Mouse (Mus musculus) heart, embryonic 14.5 days (tissue): ENCODE measurements around the gene Rpl29. TPM values are rescaled to one million over a fixed set of nuclear protein-coding genes. Genes with fewer than 3 reads are reported as not detected.

Experiments
- ATAC-seq: fragments of 200-750 bp; cut with Nextera tagmentation; 2 replicates; pipeline ENCODE4 v1.8.0; 2017; ENCODE audit warnings: low read depth, moderate TSS enrichment; ENCODE audit not compliant: insufficient number of reproducible peaks, insufficient read depth, low FRiP score
- H3K27ac ChIP-seq, 2 experiments: fragments of 200-500 bp in 1 of 2; fragments of 300-500 bp in 1 of 2; sonication (generic) in 1 of 2; replicated peaks in 1 of 2; 2 replicates each; pipeline ENCODE4 v1.5.1; 2012 to 2014; ENCODE audit warnings: low read depth in 2 of 2, low read length in 2 of 2, control low read depth in 1 of 2, mild to moderate bottlenecking in 1 of 2, mixed read lengths in 1 of 2; ENCODE audit not compliant: control insufficient read depth in 1 of 2, insufficient read depth in 1 of 2
- H3K27me3 ChIP-seq: fragments of 300-500 bp; sonication (generic); 2 replicates; pipeline ENCODE4 v1.6.1; 2014; ENCODE audit warnings: mild to moderate bottlenecking, low read length, control low read depth; ENCODE audit not compliant: control insufficient read depth, insufficient read depth
- H3K36me3 ChIP-seq: fragments of 300-500 bp; sonication (generic); 2 replicates; pipeline ENCODE4 v1.6.1; 2014; ENCODE audit warnings: mild to moderate bottlenecking, control low read depth, low read length, mixed read lengths; ENCODE audit not compliant: control insufficient read depth, insufficient read depth
- H3K4me1 ChIP-seq, 2 experiments: fragments of 200-500 bp in 1 of 2; fragments of 300-500 bp in 1 of 2; sonication (generic) in 1 of 2; 2 replicates each; pipeline ENCODE4 v1.6.1; 2012 to 2014; ENCODE audit warnings: low read length in 2 of 2, control low read depth in 1 of 2, mixed read lengths in 1 of 2; ENCODE audit not compliant: control insufficient read depth in 2 of 2, insufficient read depth in 2 of 2
- H3K4me2 ChIP-seq: fragments of 300-500 bp; sonication (generic); 2 replicates; pipeline ENCODE4 v1.6.1; 2014; ENCODE audit warnings: mild to moderate bottlenecking, low read length
- H3K4me3 ChIP-seq, 2 experiments: fragments of 200-500 bp in 1 of 2; fragments of 300-500 bp in 1 of 2; sonication (generic) in 1 of 2; 2 replicates each; pipeline ENCODE4 v1.5.1; 2012 to 2014; ENCODE audit warnings: low read length in 2 of 2, mild to moderate bottlenecking in 2 of 2, control low read depth in 1 of 2, low read depth in 1 of 2, moderate library complexity in 1 of 2; ENCODE audit not compliant: control insufficient read depth in 1 of 2, insufficient read depth in 1 of 2
- H3K9ac ChIP-seq: fragments of 300-500 bp; sonication (generic); 2 replicates; pipeline ENCODE4 v1.6.1; 2014; ENCODE audit warnings: mild to moderate bottlenecking, low read length
- H3K9me3 ChIP-seq: fragments of 300-500 bp; sonication (generic); 2 replicates; pipeline ENCODE4 v1.6.1; 2016; ENCODE audit warnings: low read length, control low read depth; ENCODE audit not compliant: control insufficient read depth
- WGBS: fragments of 180-500 bp; shearing (Covaris S2); extraction: QIAGEN DNeasy Blood & Tissue Kit; methylation state at CpG from one replicate; pipeline ENCODE4 v1.1.7; 2014; 5-methylcytosine and 5-hydroxymethylcytosine counted together
- polyA plus RNA-seq: library from polyadenylated mRNA; unstranded; fragments of >200 nt; fragmentation: Nextera tagmentation; extraction: Ambion mirVana; gene quantifications from 2 replicates; pipeline ENCODE4 v1.2.1, GENCODE M21; 2014

Gene Rpl29
- polyA plus RNA-seq, 1 experiment from 2014 or later: 781 TPM

DNA sequence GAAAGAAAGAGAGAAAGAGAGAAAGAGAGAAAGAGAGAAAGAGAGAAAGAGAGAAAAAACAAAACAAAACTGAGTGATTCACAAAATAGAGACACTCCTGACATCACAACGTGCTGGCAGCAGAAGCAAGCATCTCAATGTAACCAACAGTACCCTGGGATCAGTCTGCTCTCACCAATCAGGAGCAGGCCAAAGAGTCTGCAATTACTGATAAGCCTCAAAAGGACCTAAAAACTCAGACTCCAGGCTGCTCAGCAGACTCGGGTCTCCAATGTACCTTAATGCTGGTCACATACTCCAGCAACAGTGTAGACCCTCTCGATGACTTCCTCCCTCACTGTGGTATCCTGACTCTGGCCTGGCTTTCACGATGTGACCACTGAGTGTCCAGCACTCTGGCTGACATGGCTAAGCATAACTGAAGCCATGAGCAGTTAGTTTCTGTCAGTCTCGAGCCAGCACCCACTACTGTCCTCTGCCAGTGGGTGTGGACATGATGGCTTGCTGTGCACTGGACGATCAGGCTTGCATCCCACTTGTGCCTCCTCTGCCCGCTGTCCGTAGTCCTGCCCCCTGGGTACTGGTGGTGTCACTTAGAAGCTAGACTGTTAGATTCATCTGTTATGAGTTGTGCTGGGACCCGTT lies 30.5 kb upstream of the Rpl29 start:
- H3K9me3 ChIP-seq: no peaks in the 10 kb centered on the region
- H3K27me3 ChIP-seq: no peaks in the 10 kb centered on the region
- H3K9ac ChIP-seq: no peak overlapping the region
- H3K4me2 ChIP-seq: no peak overlapping the region
- 55% methylated on average over 9 of the region's 9 CpGs for WGBS
- peaks cover 35 to 38% of the 10 kb centered on the region in 2 experiments for H3K4me1 ChIP-seq
- no peak overlapping the region for H3K4me3 ChIP-seq
- no peak overlapping the region for H3K27ac ChIP-seq
- H3K36me3 ChIP-seq: no peaks in the 10 kb centered on the region
- no peak for ATAC-seq

DNA sequence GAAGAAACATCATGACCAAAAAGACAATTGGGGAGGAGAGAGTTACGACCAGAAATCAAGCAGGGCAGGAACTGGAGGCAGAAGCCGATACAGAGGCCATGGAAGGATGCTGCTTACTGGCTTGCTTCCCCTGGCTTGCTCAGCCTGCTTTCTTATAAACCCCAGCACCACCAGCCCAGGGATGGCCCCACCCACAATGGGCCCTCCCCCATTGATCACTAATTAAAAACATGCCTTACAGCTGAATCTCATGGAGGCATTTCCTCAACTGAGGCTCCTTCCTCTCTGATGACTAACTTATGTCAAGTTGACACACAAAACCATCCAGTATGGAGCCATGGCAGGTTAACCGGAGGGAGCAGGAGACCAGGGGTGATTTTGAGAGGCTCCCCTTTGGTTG lies 29.4 kb upstream of the Rpl29 start:
- no peak overlapping the region for H3K9ac ChIP-seq
- no peaks in the 10 kb centered on the region for H3K27me3 ChIP-seq
- H3K9me3 ChIP-seq: no peaks in the 10 kb centered on the region
- WGBS: 84% methylated on average over 3 of the region's 3 CpGs
- ATAC-seq: no peak
- H3K36me3 ChIP-seq: no peaks in the 10 kb centered on the region
- H3K27ac ChIP-seq: no peak overlapping the region
- H3K4me1 ChIP-seq: peaks cover 27 to 33% of the 10 kb centered on the region in 2 experiments
- H3K4me2 ChIP-seq: no peak overlapping the region
- H3K4me3 ChIP-seq: no peak overlapping the region

DNA sequence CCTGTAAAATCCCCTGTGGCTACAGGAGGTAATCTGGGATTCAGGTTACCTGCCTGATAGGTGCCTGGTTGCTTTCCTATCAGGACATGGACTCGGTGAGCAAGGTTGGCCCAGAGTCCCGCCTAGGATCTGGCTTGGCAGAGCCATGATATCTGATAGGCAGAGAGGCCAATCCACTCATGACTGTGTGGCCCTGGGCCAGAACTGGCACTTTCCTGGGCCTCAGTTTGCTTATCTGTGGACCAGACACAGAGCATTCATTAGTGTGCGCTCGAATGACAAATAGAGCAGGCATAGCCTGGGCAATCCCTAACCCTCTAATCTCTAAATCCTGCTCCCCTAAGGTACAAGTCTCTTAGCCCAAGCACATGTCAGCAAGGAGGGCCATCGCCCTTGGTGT lies 27.1 kb upstream of the Rpl29 start:
- Histone ChIP-seq H3K4me1 (peaks cover 45 to 47% of the 10 kb centered on the region in 2 experiments), H3K9me3 (no peaks in the 10 kb centered on the region), H3K36me3 (no peaks in the 10 kb centered on the region), H3K27me3 (no peaks in the 10 kb centered on the region), H3K4me3 (no peak overlapping the region), H3K9ac (no peak overlapping the region), H3K27ac (no peak overlapping the region), H3K4me2 (no peak overlapping the region)
- 53% methylated on average over 5 of the region's 5 CpGs for WGBS
- ATAC-seq: no peak

DNA sequence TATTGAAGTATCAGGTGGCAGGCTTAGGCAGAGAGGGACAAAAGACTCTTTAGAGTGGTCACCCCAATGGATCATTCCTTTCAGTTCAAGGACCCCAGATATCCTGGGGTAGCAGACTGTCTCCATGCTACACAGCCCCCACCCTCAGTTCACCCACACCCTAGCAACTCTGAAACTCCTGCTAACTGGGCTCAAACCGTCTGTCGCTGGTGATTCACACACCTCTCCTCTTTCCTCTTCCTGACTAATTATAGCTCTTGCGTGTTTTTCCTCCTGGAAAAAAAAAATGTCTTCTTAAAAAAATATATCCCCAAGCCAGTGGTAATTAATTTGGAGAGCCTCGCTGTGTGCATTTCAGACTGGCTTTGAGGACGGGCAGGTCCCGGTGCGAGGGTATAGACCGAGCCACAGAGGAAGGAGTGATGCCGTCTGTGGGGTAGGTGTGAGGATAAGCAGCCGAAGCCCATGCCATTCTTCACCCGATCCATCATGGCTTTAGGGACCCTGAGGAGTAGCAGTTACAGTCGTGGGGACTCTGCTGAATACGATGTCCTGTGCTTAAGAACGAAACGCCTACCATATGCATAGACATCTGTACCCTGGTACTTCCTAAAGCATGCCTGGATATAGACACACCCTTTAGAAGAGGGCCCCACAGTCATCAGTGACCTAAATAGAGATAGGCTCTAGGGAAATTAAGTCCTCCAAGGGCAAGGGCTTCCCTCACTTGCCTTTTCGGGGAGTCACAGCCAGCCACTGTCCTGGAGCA lies 26.5 kb upstream of the Rpl29 start:
- 68% methylated on average over 16 of the region's 16 CpGs for WGBS
- Histone ChIP-seq H3K36me3 (no peaks in the 10 kb centered on the region), H3K4me1 (peaks cover 42 to 46% of the 10 kb centered on the region in 2 experiments), H3K9me3 (no peaks in the 10 kb centered on the region), H3K27me3 (no peaks in the 10 kb centered on the region), H3K4me2 (no peak overlapping the region), H3K4me3 (no peak overlapping the region), H3K9ac (no peak overlapping the region), H3K27ac (no peak overlapping the region)
- ATAC-seq: no peak

DNA sequence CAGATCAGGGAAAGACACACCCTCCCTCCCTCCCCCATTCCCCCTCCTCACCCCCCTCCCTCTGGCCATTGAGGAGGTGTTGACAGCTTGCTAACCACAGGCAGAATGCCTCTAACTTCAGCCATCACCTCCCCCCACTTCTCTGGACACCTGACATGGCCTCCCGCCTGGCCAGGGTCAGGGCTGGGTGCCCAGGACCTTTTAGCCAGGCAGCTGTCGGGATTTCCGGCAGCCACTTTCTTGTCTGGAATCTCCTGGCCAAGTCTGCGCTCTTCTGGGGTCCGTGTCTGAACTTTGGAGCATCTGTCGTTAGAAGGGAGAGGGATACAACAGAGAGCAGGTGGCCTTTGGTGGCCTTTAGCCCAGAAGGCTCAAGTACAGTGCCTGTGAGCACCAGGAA lies 24.0 kb upstream of the Rpl29 start:
- Histone ChIP-seq H3K4me1 (peaks cover 34 to 46% of the 10 kb centered on the region in 2 experiments), H3K36me3 (no peaks in the 10 kb centered on the region), H3K27me3 (no peaks in the 10 kb centered on the region), H3K4me2 (no peak overlapping the region), H3K9ac (no peak overlapping the region), H3K4me3 (no peak overlapping the region), H3K27ac (peak overlapping the region; percentile 76 to 85), H3K9me3 (no peaks in the 10 kb centered on the region)
- peak; percentile 34; the same call in 1 of the 2 replicates for ATAC-seq
- WGBS: 9% methylated on average over 6 of the region's 6 CpGs

DNA sequence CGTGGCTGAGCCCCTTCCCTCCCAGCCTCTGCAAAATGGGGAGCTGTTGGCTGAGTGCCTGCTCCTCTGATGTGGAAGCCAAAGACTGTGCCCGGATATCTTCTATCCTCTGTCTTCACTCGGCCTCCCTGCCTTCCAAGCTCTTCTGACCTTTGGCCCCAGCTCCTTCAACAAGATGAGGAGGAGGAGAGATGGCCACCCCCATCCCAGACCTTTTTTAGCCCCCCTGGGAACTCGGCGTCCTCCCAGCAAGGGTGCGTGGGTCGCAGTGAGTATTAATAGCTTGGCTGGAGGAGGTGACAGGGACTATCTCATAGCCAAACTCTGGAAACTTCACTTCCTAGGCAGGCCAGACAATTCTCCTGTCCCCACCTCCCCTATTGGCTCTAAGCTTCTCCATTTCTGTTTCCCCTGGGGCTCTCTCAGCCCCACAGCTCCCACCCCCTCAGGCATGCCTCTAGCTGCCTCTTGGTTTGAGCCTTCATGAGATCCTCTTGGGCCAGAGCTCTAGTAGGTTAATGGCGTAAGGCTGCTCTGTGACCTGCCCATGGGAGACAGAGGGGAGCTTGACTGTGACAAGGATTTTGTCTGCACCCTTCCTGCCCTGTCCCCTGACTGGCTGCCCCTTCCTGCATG lies 22.7 kb upstream of the Rpl29 start:
- WGBS: 12% methylated on average over 8 of the region's 8 CpGs
- H3K27me3 ChIP-seq: no peaks in the 10 kb centered on the region
- H3K4me2 ChIP-seq: peak overlapping the region; percentile 12; the same call in 1 of the 2 replicates
- H3K4me3 ChIP-seq: no peak overlapping the region
- peak overlapping the region; percentile 40 to 75 for H3K27ac ChIP-seq
- 0 out of 2 replicates have a peak, but pooled peaks have one; percentile 33 for ATAC-seq
- H3K4me1 ChIP-seq: peaks cover 39 to 53% of the 10 kb centered on the region in 2 experiments
- no peaks in the 10 kb centered on the region for H3K9me3 ChIP-seq
- peak overlapping the region; percentile 1; the same call in 1 of the 2 replicates for H3K9ac ChIP-seq
- no peaks in the 10 kb centered on the region for H3K36me3 ChIP-seq

DNA sequence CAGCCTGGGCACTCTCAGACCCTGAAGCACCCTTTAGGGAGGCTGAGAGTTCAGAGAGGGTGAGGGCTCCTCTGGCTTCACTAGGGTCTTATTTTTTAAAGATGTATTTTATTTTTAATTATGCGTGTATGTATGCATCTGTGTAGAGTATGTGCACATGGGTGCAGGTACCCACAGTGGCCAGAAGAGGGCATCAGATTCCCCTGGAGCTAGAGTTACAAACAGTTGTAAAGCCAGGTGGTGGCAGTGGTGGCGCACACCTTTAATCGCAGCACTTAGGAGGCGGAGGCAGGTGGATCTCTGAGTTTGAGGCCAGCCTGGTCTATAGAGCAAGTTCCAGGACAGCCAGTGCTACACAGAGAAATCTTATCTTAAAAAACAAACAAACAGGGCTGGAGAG lies 20.2 kb upstream of the Rpl29 start:
- H3K4me3 ChIP-seq: no peak overlapping the region
- 94% methylated on average over 4 of the region's 4 CpGs for WGBS
- H3K9me3 ChIP-seq: no peaks in the 10 kb centered on the region
- no peaks in the 10 kb centered on the region for H3K36me3 ChIP-seq
- peaks cover 30 to 44% of the 10 kb centered on the region in 2 experiments for H3K4me1 ChIP-seq
- H3K27me3 ChIP-seq: no peaks in the 10 kb centered on the region
- H3K9ac ChIP-seq: no peak overlapping the region
- H3K27ac ChIP-seq: 0 out of 4 replicates have a peak overlapping the region, but pooled peaks of 1 of the 2 experiments have one; percentile 19
- H3K4me2 ChIP-seq: no peak overlapping the region
- no peak for ATAC-seq
